Mouse (Mus musculus) intestine, embryonic 14.5 days (tissue): ENCODE measurements around the gene Irf2. TPM values are rescaled to one million over a fixed set of nuclear protein-coding genes. Genes with fewer than 3 reads are reported as not detected.

Experiments used
- ATAC-seq: fragments of 200-750 bp; cut with Nextera tagmentation; replicated peaks from 2 replicates; pipeline ENCODE4 v1.8.0; 2017; ENCODE audit warnings: low read depth, moderate number of reproducible peaks, moderate TSS enrichment, moderate library complexity; ENCODE audit not compliant: low FRiP score, low TSS enrichment
- DNase-seq: peaks from one replicate; pipeline ENCODE4 v3.0.0-alpha.2; 2018; ENCODE audit warnings: low spot score
- H3K27ac ChIP-seq: fragments of 300-500 bp; sonication (generic); 2 replicates; pipeline ENCODE4 v1.5.1; 2014; ENCODE audit warnings: low read depth, mild to moderate bottlenecking, control low read depth
- H3K27me3 ChIP-seq: fragments of 300-500 bp; sonication (generic); replicated peaks from 2 replicates; pipeline ENCODE4 v1.6.1; 2014; ENCODE audit warnings: low read length, control low read depth; ENCODE audit not compliant: control insufficient read depth, insufficient read depth
- H3K36me3 ChIP-seq: fragments of 300-500 bp; sonication (generic); 2 replicates; pipeline ENCODE4 v1.6.1; 2014; ENCODE audit warnings: low read length, control low read depth; ENCODE audit not compliant: control insufficient read depth, insufficient read depth
- H3K4me1 ChIP-seq: fragments of 300-500 bp; sonication (generic); replicated peaks from 2 replicates; pipeline ENCODE4 v1.6.1; 2014; ENCODE audit warnings: low read length, control low read depth, mixed read lengths; ENCODE audit not compliant: control insufficient read depth, insufficient read depth
- H3K4me2 ChIP-seq: fragments of 300-500 bp; sonication (generic); 2 replicates; pipeline ENCODE4 v1.6.1; 2014; ENCODE audit warnings: low read length
- H3K4me3 ChIP-seq: fragments of 300-500 bp; sonication (generic); 2 replicates; pipeline ENCODE4 v1.5.1; 2014; ENCODE audit warnings: low read depth, low read length, control low read depth, mixed read lengths
- H3K9ac ChIP-seq: fragments of 300-500 bp; sonication (generic); 2 replicates; pipeline ENCODE4 v1.6.1; 2014; ENCODE audit warnings: mild to moderate bottlenecking, low read length
- H3K9me3 ChIP-seq: fragments of 300-500 bp; sonication (generic); 2 replicates; pipeline ENCODE4 v1.6.1; 2016; ENCODE audit warnings: low read length, control low read depth; ENCODE audit not compliant: control insufficient read depth
- WGBS: fragments of 180-500 bp; shearing (Covaris S2); extraction: QIAGEN DNeasy Blood & Tissue Kit; methylation state at CpG from one replicate; pipeline ENCODE4 v1.1.7; 2014; 5-methylcytosine and 5-hydroxymethylcytosine counted together
- polyA plus RNA-seq: library from polyadenylated mRNA; unstranded; fragments of >200 nt; fragmentation: Nextera tagmentation; extraction: Ambion mirVana; gene quantifications from 2 replicates; pipeline ENCODE4 v1.2.1, GENCODE M21; 2014

Gene Irf2
- polyA plus RNA-seq, 1 experiment from 2014 or later = 25.4 TPM

DNA sequence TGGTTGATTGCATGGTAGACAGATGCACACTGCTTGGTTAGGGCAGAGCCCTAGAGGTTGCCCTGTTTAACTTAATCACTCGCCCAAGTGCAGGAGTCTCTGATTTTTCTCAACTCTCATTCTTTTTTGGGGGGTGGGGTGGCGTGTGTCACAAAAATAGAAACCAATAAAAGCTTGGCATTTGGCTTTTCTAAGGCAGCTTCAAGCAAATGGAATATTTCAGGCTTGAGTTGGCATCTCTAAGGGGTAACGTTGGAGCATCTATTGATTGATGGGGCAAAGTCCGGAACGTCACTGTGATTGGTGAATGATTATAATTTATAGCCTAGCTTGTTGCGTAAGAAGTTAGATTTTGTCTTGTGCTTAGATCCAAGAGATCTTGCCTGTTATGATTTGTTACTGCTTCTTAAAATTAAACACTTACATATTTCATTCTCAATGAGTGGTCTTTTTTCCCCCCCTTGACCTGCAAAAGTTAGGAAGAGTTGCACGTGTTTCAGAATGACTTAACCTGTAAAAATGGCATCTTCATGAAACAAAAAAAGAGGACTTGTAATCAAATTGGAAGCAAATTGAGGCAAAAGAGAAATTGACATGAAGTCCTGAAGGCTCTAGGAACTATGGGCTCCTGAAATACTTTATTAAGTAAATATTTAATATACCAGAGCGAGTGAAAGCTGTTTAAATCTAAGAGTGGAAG is 2.6 kb downstream of the Irf2 start:
- ATAC-seq (no peak), DNase-seq (no peak)
- H3K9ac ChIP-seq = peak overlapping the region; percentile 72
- peak overlapping the region; percentile 54 for H3K4me2 ChIP-seq
- WGBS = 30% methylated on average over 8 of the region's 8 CpGs
- H3K27me3 ChIP-seq = no peaks in the 10 kb centered on the region
- peaks cover 14% of the 10 kb centered on the region for H3K4me1 ChIP-seq
- H3K27ac ChIP-seq = peak overlapping the region; percentile 85; the same call in 1 of the 2 replicates
- H3K4me3 ChIP-seq = peak overlapping the region; percentile 80
- no peaks in the 10 kb centered on the region for H3K36me3 ChIP-seq
- H3K9me3 ChIP-seq = no peaks in the 10 kb centered on the region

DNA sequence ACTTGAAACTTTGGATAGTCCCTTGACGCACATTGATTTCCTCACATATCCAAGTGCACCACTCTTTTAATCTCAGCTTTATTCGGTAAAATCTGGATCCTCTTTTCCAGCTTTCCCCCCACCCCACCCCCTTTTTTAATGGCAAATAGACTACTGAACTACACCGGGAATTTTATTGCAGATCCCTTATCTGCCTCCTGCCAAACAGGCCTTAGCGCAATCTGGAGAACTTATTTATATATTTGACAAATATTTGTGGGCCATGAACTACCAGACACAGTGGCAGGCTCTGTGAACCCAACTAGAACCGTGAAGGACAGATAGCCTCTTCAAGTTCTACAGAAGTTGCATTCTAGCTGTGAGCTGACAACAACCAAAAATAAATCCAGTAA is 3.2 kb downstream of the Irf2 start:
- no peaks in the 10 kb centered on the region for H3K36me3 ChIP-seq
- WGBS = 25% methylated on average over 5 of the region's 5 CpGs

DNA sequence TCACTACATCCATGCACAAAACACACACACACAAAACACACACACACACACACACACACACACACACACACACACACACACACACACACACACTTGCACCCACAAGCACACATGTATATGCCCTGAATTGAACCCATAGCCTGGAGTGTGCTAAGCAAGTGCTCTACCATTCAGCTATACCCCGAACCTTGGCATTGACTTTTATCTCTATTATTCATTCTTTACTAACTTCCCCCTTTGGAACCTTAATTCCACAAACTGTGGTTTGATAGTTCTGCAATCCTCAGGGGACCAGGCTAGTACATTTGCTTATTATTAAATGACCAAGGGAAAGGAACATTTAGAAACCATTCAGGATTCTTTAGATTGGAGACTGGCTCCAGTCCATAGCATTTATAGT is 5.9 kb downstream of the Irf2 start:
- Histone ChIP-seq H3K36me3 (no peaks in the 10 kb centered on the region), H3K4me3 (no peak overlapping the region), H3K4me2 (no peak overlapping the region), H3K4me1 (peaks cover 14% of the 10 kb centered on the region), H3K27me3 (no peaks in the 10 kb centered on the region), H3K9ac (no peak overlapping the region), H3K9me3 (no peaks in the 10 kb centered on the region), H3K27ac (no peak overlapping the region)
- ATAC-seq = no peak
- DNase-seq = no peak
- 88% methylated on average over 1 of the region's 1 CpGs for WGBS

More for the DNA sequence above, 3.2 kb downstream of the Irf2 start:
- H3K4me3 ChIP-seq = 0 out of 2 replicates have a peak overlapping the region, but pooled peaks have one; percentile 80
- ATAC-seq (no peak), DNase-seq (no peak)
- peaks cover 14% of the 10 kb centered on the region for H3K4me1 ChIP-seq
- H3K9me3 ChIP-seq = no peaks in the 10 kb centered on the region
- H3K4me2 ChIP-seq = peak overlapping the region; percentile 54
- H3K27me3 ChIP-seq = no peaks in the 10 kb centered on the region
- no peak overlapping the region for H3K9ac ChIP-seq
- H3K27ac ChIP-seq = no peak overlapping the region

GRCm38 (mm10) chr8:46747311-46747980 is 7.9 kb downstream of the Irf2 start:
- WGBS = 34% methylated on average over 4 of the region's 4 CpGs
- peaks cover 5% of the 10 kb centered on the region; the same call in 1 of the 2 replicates for H3K4me1 ChIP-seq
- ATAC-seq (no peak), DNase-seq (no peak)
- no peak overlapping the region for H3K4me2 ChIP-seq
- H3K27me3 ChIP-seq = no peaks in the 10 kb centered on the region
- H3K9me3 ChIP-seq = no peaks in the 10 kb centered on the region
- no peak overlapping the region for H3K4me3 ChIP-seq
- no peaks in the 10 kb centered on the region for H3K36me3 ChIP-seq
- no peak overlapping the region for H3K27ac ChIP-seq
- H3K9ac ChIP-seq = no peak overlapping the region

DNA sequence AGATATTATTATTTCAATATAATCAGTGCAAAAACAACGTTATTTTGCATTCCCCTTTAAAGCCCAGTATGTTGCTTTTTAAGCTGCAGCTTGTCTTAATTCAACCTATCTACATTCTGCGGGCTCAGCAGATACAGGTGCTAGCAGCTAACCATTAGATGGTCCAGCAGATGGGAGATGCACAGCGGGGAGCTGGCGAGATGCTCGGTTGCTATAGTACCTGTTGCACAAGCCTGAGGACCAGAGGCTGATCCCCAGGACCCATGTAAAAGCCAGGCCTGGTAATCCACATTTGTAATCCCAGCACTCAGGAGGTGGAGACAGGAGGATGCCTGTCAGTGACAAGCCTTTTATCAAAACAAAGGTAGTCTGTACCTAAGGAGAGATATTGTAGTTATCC is 10.5 kb downstream of the Irf2 start:
- 73% methylated on average over 5 of the region's 5 CpGs for WGBS
- DNase-seq (no peak), ATAC-seq (no peak)
- Histone ChIP-seq H3K4me3 (no peak overlapping the region), H3K27me3 (no peaks in the 10 kb centered on the region), H3K9me3 (no peaks in the 10 kb centered on the region), H3K4me2 (no peak overlapping the region), H3K4me1 (no peaks in the 10 kb centered on the region; the same call in 1 of the 2 replicates), H3K27ac (no peak overlapping the region), H3K36me3 (no peaks in the 10 kb centered on the region), H3K9ac (no peak overlapping the region)

DNA sequence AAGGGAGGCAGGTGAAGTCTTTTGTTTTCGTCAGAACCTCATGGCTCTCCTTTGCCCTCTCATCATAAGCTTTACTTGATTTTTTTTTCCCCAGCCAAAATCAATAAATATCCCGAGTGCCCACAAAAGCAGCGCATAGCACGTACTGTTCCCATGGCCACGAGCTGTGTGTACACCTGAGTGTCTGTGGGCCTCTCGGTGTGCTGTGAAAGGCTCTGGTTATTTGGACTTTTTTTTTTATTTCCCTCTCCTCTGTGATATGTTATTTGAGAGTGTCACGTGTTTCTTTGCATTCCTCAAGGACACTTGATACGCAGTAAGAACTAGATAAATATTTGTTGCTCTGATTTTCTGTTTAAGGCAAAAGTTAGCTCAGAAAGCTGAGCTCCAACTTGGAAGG is 11.0 kb downstream of the Irf2 start:
- H3K27ac ChIP-seq = no peak overlapping the region

DNA sequence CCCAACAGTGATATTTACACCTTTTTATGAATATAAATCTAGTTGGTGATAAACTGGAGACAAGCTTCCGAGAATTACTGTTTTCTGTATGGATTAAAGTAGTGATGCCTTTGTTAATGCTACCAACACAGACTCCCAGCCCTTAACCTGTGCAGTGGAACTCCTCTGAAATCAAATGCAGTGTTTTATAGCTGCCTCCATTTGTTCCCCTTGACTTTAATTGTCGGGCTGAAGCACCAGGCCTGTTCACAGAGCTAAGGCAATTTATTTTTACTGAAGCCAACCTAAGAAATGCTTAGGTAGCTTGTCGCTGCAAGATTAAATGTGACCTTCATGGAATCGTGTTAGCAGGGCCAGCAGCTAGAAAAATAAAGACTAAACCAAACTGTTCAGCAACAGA is 11.6 kb downstream of the Irf2 start:
- Histone ChIP-seq H3K9ac (no peak overlapping the region), H3K4me2 (no peak overlapping the region), H3K9me3 (no peaks in the 10 kb centered on the region), H3K36me3 (no peaks in the 10 kb centered on the region), H3K27me3 (no peaks in the 10 kb centered on the region), H3K4me3 (no peak overlapping the region), H3K4me1 (no peaks in the 10 kb centered on the region; the same call in 1 of the 2 replicates), H3K27ac (no peak overlapping the region)
- 41% methylated on average over 4 of the region's 4 CpGs for WGBS
- DNase-seq (no peak), ATAC-seq (no peak)

More for the DNA sequence above, 11.0 kb downstream of the Irf2 start:
- Histone ChIP-seq H3K4me2 (no peak overlapping the region), H3K4me3 (no peak overlapping the region), H3K27me3 (no peaks in the 10 kb centered on the region), H3K9me3 (no peaks in the 10 kb centered on the region), H3K9ac (no peak overlapping the region), H3K36me3 (no peaks in the 10 kb centered on the region), H3K4me1 (no peaks in the 10 kb centered on the region; the same call in 1 of the 2 replicates)
- WGBS = 54% methylated on average over 8 of the region's 8 CpGs
- DNase-seq (no peak), ATAC-seq (no peak)

DNA sequence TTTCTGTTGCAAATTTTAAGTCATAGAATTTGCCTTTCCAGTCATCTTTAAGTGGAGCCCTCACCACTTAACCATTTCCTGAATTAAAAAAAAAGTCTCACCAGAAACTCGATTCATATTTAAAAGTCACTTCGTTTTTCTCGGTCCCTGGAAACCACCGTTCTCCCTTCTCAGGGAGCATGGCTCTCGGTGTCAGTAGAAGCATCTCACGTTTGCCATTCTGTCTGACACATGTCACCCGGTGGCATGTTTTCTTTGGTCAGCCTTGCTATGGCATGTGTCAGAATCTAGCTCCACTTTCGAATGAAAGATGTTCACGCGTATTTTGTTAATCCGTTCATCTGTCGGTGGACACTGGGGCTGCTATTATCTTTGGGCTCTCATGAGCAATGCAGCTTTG is 13.5 kb downstream of the Irf2 start:
- Histone ChIP-seq H3K27ac (no peak overlapping the region), H3K36me3 (0 out of 2 replicates have a peak, but pooled peaks cover 1% of the 10 kb centered on the region), H3K4me1 (no peaks in the 10 kb centered on the region; the same call in 1 of the 2 replicates), H3K9me3 (no peaks in the 10 kb centered on the region), H3K4me2 (no peak overlapping the region), H3K27me3 (no peaks in the 10 kb centered on the region), H3K4me3 (no peak overlapping the region), H3K9ac (no peak overlapping the region)
- DNase-seq = no peak
- ATAC-seq = no peak
- WGBS = 82% methylated on average over 12 of the region's 12 CpGs
